Mouse (Mus musculus) testis, postnatal 14 days (tissue): ENCODE data around the gene Tbcc.
A peak's percentile ranks its signal among the peaks of the same experiment; 100 is the strongest.

ENCODE experiments used
- DNase-seq: peaks from one replicate; pipeline ENCODE4 v3.0.0; 2021; ENCODE audit warnings: low spot score

Gene Tbcc

GRCm38 (mm10) chr17:46870204-46870798, 20.2 kb upstream of the Tbcc start:
- DNase-seq = no peak

GRCm38 (mm10) chr17:46870913-46871312, 19.6 kb upstream of the Tbcc start:
- DNase-seq = no peak

- DNase-seq = no peak
Measured at GRCm38 (mm10) chr17:46872806-46873205, 17.7 kb upstream of the Tbcc start.

- no peak for DNase-seq
Measured at GRCm38 (mm10) chr17:46874133-46874532, 16.4 kb upstream of the Tbcc start.

- no peak for DNase-seq
Measured at GRCm38 (mm10) chr17:46875626-46876025, 14.9 kb upstream of the Tbcc start.

- no peak for DNase-seq
Measured at GRCm38 (mm10) chr17:46876371-46876950, 14.0 kb upstream of the Tbcc start.

- DNase-seq = no peak
Measured at GRCm38 (mm10) chr17:46877061-46877460, 13.4 kb upstream of the Tbcc start.

GRCm38 (mm10) chr17:46879841-46880311, 10.6 kb upstream of the Tbcc start:
- no peak for DNase-seq

GRCm38 (mm10) chr17:46880322-46880721, 10.2 kb upstream of the Tbcc start:
- no peak for DNase-seq

GRCm38 (mm10) chr17:46881728-46882127, 8.8 kb upstream of the Tbcc start:
- DNase-seq = no peak

GRCm38 (mm10) chr17:46883107-46883506, 7.4 kb upstream of the Tbcc start:
- DNase-seq = no peak

GRCm38 (mm10) chr17:46884766-46885165, 5.7 kb upstream of the Tbcc start:
- no peak for DNase-seq

- DNase-seq = no peak
Measured at GRCm38 (mm10) chr17:46885218-46885909, 5.1 kb upstream of the Tbcc start.

GRCm38 (mm10) chr17:46885910-46886643, 4.4 kb upstream of the Tbcc start:
- peak; percentile 51 for DNase-seq

- no peak for DNase-seq
Measured at GRCm38 (mm10) chr17:46888511-46889212, 1.8 kb upstream of the Tbcc start.

- peak; percentile 81 for DNase-seq
Measured at GRCm38 (mm10) chr17:46889450-46890084, 917 bp upstream of the Tbcc start.

GRCm38 (mm10) chr17:46890843-46891594, 535 bp downstream of the Tbcc start:
- no peak for DNase-seq

- no peak for DNase-seq
Measured at GRCm38 (mm10) chr17:46895426-46895825, 4.9 kb downstream of the Tbcc start.

- no peak for DNase-seq
Measured at GRCm38 (mm10) chr17:46897221-46897950, 6.9 kb downstream of the Tbcc start.

GRCm38 (mm10) chr17:46900941-46901340, 10.5 kb downstream of the Tbcc start:
- no peak for DNase-seq
